Mouse (Mus musculus) monocyte, adult 2 months (primary cell): ENCODE data around the gene Ifit3.
"Not testable (repeated sequence)": the region's sequence is repeated elsewhere in the genome, so short reads cannot be mapped to it uniquely, and the experiment has no call there.

Experiments used
- DNase-seq, 2 experiments: peaks; one replicate each; pipeline ENCODE4 v3.0.0; 2022; ENCODE audit warnings: low spot score in 2 of 2, low read depth in 1 of 2

The Ifit3 gene

DNA sequence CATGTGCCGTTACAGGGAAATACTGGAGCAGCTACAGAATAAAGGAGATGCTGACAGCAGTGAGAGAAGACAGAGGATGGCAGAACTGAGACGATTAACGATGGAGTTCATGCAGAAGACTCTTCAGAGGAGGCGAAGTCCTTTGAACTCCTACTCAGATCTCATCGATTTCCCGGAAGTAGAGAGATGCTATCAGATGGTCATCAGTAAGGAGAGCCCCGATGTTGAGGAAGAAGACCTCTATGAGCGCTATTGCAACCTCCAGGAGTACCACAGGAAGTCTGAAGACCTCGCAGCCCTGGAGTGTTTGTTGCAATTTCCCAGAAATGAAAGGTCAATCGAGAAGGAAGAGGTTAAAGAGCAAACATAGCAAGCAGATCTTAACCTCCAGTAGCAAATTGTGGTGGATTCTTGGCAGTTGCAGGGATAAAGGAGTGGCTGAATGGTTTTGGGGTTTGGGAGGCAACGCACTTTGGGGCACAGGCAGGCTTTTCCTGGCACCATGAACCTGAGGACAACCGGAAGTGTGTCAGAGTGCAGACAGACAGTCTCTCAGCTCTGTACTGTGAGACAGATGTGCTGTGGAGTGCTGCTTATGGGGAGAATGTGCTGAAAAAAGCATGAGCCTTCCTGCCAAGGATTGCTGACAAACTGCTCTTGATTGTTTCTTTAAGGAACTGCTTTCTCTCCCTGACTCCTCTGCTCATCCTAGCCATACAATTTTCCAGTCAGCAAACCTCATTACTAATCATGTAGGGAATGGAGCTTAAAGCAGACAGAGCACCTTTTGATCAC is 4.8 kb downstream of the Ifit3 start:
- not testable (repeated sequence) for DNase-seq

DNA sequence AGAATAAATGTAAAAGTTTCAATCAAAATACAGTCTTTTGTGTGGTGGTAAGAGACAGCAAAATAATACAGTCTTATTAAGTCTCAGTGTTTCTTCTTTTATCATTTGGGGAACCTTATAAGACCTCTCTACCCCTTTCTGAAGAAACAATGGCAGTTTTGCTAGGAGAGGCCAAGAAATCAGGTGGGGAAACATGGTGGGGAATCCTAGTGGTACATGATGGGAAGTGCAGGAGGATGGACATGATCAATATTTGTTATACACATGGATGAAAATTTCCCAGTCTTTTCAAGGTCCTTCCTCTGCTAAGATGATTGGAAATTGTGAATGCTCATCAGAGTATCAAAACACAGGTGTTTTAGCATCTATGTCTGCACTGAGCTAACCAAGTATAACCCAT is 5.6 kb downstream of the Ifit3 start:
- DNase-seq = no peak

DNA sequence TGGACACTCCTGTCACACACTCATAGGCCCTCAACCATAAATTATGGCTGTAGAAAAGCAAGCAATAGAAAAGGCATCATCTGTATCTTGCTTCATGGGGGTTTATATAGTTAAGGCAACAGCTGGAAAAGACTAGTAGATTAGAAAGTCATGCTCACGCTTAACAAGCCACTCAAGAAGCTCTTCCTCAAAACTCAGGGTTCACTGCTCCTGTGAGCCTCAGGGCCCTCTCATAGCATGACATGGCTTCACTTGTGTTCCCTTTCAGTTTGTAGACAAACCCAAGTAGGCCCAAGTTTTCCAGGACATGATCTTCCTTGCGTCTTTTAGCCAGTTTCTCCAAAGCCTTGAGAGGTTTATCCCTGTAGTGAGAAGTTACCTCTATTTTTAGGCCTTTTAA is 10.1 kb downstream of the Ifit3 start:
- DNase-seq = no peak

DNA sequence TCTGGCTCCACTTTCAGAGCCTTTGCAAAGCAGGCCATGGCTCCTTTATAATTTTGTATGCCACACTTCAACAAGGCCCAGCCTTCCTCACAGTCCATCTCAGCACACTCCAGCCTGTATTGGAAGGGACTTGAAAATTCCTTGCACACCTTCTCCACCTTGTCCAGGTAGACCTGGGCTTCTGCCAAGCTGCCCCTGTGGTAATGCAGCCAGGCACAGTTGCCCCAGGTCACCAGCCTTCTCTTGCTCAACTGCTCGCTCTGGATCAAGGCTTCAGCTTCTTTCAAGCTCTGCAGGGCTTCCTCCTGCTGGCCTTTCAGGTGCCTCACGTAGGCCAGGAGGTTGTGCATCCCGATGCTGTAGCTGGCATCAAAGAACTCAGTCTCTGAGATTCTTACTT is 11.2 kb downstream of the Ifit3 start:
- not testable (repeated sequence) for DNase-seq

DNA sequence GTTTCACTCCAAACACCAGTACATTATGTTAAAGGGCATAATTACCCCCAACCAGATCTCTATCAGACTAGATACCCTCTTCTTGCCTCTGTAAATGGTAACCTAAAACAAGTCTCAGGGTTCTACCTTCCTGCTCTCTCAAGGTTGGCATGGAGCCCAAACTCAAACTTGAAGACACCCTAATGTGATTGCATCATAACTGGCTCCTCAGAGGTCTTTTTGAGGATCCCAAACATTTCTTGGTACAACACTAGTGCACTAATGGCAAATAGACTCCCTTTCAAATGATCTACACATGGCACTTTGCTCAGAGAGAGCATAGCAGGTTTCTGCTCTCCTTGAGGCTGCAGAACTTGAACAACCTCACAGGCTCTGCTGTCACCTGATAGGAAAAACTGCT is 13.5 kb downstream of the Ifit3 start:
- no peak for DNase-seq

DNA sequence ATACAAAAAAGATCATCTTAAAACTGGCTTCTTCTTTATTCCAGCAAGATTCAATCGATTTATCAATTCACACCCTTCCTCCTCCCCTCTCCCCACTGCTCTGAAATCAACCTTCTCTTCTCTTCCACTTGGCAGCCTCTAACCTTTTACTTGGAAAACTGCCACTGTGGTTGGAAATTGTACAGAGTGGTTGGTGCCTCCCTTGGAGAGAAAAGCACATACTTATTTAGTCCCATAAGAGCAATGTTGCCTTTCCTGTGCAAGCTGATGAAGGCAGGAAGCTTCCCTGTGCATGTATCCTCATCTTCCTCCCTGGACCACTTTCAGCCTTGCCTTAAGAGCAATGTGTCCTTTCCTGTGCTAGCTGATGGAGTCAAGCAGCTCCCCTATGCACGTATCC is 15.0 kb downstream of the Ifit3 start:
- DNase-seq = no peak

DNA sequence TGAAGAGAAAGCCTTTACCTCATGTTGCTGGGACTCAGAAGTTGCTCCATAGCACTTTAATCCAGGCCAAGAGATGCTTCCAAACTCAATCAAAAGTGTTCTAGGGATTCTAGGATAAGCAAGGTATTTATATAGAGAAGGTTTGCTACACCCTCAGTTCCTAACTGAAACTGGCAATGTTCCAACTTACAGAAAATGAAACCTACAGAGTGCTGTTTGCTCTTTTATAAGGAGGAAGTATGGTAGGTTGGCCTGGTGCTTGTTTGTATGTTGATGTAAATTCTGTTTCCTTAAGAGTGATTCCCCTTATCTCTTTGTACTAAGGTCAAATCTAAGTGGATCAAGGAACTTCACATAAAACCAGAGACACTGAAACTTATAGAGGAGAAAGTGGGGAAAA is 15.9 kb downstream of the Ifit3 start:
- not testable (repeated sequence) for DNase-seq

DNA sequence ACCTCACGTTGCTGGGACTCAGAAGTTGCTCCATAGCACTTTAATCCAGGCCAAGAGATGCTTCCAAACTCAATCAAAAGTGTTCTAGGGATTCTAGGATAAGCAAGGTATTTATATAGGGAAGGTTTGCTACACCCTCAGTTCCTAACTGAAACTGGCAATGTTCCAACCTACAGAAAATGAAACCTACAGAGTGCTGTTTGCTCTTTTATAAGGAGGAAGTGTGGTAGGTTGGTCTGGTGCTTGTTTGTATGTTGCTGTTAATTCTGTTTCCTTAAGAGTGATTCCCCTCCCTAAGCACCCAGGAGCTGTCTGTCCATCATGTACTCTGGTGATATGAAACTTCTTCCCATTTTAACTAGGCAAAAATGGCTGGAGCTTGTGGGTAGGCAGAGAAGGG is 18.6 kb downstream of the Ifit3 start, which contains the start of gene Ifit1bl1:
Gene Ifit1bl1, minus strand, starts transcription at position 69 of the 400 bp plus-strand sequence.
- DNase-seq = not testable (repeated sequence)

DNA sequence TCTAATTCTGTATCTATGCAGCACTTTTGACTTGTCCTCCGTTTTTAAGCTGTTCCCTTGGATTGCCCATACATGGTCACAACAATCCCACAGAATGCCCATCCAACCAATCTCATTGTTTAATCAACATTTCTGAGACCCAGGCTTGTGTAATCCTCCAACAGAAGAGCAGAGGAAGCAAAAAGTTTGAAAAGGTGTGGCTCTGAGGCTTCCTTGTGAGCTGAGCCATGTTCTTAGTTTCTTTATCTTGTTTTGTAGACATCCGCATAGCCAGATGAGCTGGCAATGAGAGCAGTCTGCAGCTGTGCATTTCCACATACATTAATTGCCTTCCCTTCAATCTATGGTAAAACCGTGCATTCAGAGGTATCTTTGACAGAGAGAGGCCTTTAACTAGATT is 22.1 kb downstream of the Ifit3 start:
- DNase-seq = no peak

DNA sequence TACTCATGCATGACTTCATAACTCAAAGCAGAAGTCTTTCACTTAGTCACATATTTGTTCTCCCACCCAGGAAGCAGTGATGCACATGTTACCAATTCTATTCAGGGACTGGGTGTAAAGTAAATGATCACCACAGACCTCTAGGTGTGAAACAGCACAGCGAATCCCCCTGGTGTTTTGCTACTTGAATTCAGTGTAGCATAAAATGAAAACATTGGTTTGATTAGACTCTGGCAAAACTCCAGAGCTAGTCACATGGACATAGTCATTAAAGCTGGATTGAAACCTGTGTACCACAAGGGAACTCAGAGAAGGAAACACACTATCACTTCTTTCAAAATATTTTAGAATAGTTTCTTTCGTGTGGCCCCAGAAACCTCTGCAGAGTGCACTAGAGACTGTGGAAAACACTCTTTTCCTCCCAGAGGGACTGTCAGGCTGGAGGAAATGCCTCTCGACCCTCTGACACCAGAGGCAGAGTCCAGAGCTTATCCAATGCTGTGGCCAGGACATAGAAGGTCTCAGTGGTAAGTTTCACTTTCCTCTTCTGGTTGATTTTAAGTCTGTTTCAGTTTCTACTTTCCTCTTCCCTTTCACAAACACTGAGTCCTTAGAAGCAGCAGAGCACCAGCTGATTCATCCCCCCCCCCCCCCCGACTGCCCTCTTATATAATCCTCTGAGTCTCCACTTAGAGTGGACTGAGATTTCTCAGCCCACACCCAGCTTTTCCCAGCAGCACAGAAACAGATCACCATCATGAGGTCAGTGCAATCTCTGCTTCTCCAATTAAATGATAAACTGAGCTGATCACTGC is 24.1 kb downstream of the Ifit3 start, which contains the start of gene Ifit3b:
Gene Ifit3b, plus strand, starts transcription at position 734 of the 815 bp plus-strand sequence.
- DNase-seq = not testable (repeated sequence)

DNA sequence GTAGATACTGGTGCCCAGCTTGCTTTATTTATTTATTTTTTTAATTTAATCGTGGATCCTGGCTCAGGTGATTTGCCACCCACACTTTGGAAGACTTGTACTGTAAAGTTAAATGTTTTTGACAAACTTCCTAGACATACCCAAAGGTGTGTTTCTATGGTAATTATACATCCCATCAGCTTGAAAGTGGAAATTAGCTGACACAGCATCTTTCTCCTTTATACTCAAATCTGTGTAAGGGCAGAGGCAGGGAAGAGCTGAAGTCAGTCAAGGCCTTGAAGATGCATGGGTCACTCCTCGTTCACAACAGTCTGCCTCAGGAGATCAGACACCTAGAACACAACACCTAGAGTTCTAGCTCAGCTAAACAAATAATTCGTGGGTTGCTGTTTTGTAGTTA is 26.8 kb downstream of the Ifit3 start:
- not testable (repeated sequence) for DNase-seq

DNA sequence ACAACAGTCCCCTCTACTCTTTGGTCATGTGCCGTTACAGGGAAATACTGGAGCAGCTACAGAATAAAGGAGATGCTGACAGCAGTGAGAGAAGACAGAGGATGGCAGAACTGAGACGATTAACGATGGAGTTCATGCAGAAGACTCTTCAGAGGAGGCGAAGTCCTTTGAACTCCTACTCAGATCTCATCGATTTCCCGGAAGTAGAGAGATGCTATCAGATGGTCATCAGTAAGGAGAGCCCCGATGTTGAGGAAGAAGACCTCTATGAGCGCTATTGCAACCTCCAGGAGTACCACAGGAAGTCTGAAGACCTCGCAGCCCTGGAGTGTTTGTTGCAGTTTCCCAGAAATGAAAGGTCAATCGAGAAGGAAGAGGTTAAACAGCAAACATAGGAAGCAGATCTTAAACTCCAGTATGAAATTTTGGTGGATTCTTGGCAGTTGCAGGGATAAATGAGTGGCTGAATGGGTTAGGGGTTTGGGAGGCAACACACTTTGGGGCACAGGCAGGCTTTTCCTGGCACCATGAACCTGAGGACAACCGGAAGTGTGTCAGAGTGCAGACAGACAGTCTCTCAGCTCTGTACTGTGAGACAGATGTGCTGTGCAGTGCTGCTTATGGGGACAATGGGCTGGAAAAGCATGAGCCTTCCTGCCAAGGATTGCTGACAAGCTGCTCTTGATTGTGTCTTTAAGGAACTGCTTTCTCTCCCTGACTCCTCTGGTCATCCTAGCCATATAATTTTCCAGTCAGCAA is 29.1 kb downstream of the Ifit3 start:
- not testable (repeated sequence) for DNase-seq

DNA sequence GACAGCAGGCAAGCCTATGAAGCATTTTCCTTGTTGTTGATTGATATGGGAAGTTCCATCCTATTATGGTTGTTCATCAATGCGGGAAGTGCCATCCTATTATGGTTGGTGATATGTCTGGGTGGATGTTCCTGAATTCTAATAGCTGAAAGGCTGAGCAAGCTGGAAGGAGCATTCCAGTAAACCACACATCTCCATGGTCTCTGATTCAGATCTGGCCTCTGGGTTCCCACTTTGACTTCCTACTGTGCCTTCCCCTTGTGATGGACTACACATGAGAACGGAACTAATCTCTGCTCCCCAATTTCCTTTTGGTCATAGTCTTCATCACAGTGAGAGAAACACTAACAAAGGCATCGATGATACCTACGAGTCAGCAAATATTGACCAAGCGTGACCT is 37.5 kb downstream of the Ifit3 start:
- no peak for DNase-seq

DNA sequence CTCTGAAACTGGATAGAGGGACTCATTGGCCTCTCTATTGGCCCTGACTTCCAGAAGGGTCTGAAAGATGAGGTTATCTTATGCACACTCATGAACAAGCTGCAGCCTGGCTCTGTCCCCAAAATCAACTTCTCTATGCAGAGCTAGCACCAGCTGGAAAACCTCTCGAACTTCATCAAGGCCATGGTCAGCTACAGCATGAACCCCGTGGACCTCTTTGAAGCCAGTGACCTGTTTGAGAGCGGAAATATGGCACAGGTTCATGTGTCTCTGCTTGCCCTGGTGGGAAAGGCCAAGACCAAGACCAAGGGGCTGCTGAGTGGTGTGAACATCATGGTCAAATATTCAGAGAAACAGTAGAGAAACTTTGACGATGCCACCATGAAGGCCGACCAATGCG is 40.5 kb downstream of the Ifit3 start:
- no peak for DNase-seq

DNA sequence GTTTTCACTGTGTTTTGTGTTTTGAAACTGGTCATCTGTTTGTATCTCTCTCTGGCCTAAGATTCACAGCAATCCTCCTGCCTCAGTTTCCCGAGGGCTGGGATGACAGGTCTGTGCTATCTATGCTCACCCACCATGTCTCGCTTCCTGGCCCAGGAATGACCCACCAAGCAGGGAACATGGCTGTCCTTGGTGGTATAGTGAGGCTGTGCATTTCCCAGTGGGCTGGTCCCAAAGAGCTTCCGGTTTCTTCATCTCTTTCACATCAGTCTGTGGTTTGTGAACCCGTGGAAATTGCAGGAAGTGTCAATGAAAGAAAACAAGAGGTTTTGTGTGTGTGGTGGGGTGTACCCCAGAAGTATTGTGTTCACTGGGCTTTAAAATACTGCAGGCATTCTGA is 41.3 kb downstream of the Ifit3 start:
- DNase-seq = no peak

DNA sequence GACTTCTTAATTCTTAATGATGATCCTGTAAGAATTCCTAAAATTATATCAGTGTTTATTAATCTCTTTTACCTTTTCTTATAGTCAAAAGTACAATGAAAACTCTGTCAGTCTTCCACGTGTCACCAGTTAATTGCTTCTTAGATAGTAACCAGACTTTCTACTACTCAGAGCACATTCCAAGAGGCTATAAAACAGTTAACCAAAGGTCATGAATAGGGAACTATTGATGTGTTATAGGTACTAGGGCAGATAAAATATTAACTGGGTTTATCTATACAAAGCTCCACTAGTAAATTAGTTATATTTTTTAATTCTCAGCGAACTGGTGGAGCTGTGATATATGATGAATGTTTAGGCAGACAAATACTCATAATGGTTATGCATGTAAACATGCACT is 44.2 kb downstream of the Ifit3 start:
- DNase-seq = no peak

DNA sequence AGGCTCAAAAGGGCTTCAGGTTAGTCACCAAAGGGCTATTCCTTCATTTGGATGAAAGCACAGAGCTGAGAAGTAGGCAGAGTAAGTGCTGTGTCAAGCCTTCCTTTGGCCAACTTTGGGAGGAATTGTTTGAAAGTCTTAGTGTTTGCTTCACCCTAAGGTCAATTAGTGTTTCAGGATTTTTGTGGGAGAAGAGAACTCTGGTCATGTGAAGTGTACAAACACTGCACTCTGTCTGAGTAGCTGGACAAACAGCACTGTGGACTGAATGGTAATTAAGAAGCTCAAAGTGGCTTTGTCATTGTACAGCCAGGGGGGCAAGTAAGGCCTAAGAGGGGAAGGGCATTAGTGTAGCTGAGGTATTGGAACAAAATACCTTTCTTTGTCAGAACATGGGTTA is 48.2 kb downstream of the Ifit3 start:
- DNase-seq = no peak

DNA sequence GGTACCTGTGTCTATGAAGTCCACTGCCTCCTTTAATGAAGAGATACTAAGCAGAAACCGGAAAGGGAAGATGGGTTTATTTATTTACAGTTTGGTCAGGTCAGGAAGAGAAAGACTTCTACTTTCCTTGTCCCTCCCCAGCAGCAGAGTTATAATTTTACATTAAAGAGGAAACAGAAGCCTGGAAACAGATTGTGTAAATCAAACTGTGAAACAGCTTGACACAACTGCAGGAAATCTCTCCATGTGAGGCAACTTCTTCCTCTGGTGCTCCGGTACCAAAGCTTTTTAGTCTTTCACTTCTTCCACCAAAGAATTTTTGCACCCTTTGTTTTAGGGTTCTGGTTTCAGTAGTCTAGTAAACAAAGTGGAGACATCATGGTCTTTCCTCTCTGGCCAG is 50.2 kb downstream of the Ifit3 start:
- DNase-seq = no peak

DNA sequence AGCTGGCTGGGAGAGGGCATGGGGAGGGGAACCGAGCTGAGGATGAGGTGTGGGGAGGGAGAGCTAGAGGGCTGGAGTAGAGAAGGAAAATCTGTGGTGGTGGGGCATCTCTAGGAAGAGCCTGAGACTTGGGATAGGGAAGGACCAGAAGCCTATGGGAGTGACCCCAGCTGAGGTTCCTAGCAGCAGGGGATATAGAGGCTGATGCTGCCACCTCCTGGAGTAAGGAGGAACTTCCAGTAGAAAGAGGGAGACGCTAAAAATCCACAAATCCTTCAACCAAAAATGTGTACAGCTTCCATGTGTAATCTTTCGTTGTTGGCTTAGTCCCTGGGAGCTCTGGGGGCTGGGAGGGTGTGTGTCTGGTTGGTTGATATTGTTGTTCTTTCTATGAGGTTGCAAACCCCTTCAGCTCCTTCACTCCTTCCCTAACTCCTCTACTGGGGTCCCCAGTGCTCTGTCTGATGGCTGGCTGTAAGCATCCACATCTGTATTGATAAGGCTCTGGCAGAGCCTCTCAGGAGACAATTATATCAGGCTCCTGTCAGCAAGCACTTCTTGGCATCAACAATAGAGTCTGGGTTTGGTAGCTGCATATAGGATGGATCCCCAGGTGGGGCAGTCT is 53.7 kb downstream of the Ifit3 start:
- peak in 1 of 2 experiments; percentile 10 for DNase-seq
